Mouse (Mus musculus) forebrain, embryonic 15.5 days (tissue): ENCODE results near the gene Tmem183a. TPM values are rescaled to one million over a fixed set of nuclear protein-coding genes. Genes with fewer than 3 reads are reported as not detected.
A peak's percentile ranks its signal among the peaks of the same experiment; 100 is the strongest.

Experiments
- ATAC-seq: fragments of 200-750 bp; cut with Nextera tagmentation; replicated peaks from 2 replicates; pipeline ENCODE4 v1.8.0; 2017; ENCODE audit warnings: mild to moderate bottlenecking, moderate TSS enrichment, moderate library complexity
- H3K27ac ChIP-seq: fragments of 300-500 bp; sonication (generic); replicated peaks from 2 replicates; pipeline ENCODE4 v1.5.1; 2015; ENCODE audit warnings: mild to moderate bottlenecking, inconsistent platforms
- H3K27me3 ChIP-seq: fragments of 300-500 bp; sonication (generic); 2 replicates; pipeline ENCODE4 v1.6.1; 2015; ENCODE audit warnings: inconsistent platforms
- H3K36me3 ChIP-seq: fragments of 300-500 bp; sonication (generic); 2 replicates; pipeline ENCODE4 v1.6.1; 2015; ENCODE audit warnings: mild to moderate bottlenecking, inconsistent platforms
- H3K4me1 ChIP-seq: fragments of 300-500 bp; sonication (generic); 2 replicates; pipeline ENCODE4 v1.6.1; 2015; ENCODE audit warnings: inconsistent platforms
- H3K4me2 ChIP-seq: fragments of 300-500 bp; sonication (generic); replicated peaks from 2 replicates; pipeline ENCODE4 v1.6.1; 2015; ENCODE audit warnings: mild to moderate bottlenecking, inconsistent platforms
- H3K4me3 ChIP-seq: fragments of 300-500 bp; sonication (generic); 2 replicates; pipeline ENCODE4 v1.5.1; 2015; ENCODE audit warnings: mild to moderate bottlenecking, inconsistent platforms
- H3K9ac ChIP-seq: fragments of 300-500 bp; sonication (generic); replicated peaks from 2 replicates; pipeline ENCODE4 v1.6.1; 2015; ENCODE audit warnings: mild to moderate bottlenecking, inconsistent platforms
- H3K9me3 ChIP-seq: fragments of 300-500 bp; sonication (generic); 2 replicates; pipeline ENCODE4 v1.6.1; 2016; ENCODE audit warnings: inconsistent platforms
- WGBS: fragments of 180-500 bp; shearing (Covaris S2); methylation state at CpG from one replicate; pipeline ENCODE4 v1.1.7; 2015; ENCODE audit warnings: mixed read lengths; 5-methylcytosine and 5-hydroxymethylcytosine counted together
- polyA plus RNA-seq: library from polyadenylated mRNA; unstranded; fragments of >200 nt; fragmentation: Nextera tagmentation; extraction: Ambion mirVana; gene quantifications from 2 replicates; pipeline ENCODE4 v1.2.1, GENCODE M21; 2015

Gene Tmem183a
- polyA plus RNA-seq, 1 experiment from 2014 or later, result 150 TPM

DNA sequence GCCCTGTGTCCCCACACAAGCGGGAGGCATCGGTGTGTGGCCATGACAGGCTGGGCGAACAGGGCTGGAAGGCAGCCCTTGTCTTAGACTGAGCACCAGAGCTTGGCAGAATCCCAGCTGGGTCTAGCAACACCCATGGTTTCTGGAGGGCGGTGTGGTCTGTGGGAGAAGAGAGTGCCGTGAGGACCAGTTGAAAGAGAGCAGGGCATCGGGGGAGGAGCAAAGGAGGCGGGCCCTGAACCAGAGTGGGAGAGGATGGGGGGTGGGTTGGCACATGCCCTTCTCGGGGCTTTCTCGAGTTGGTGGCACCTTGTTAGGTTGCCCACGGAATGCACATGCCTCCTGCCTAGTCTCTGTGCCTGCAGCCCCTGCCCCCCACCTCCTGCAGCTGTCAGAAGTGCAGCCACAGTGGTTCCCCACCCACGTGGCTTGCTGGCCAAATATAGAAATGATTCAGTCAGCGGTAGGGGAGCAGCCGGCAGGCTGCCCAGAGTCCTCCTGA is 29.0 kb downstream of the Tmem183a start, which contains the start of gene Ppfia4:
Gene Ppfia4, minus strand, starts transcription at position 159 of the 502 bp plus-strand sequence.
- WGBS, result 46% methylated on average over 13 of the region's 13 CpGs
- Histone ChIP-seq H3K27ac (no peak within 1 kb of the TSS), H3K4me3 (no peak within 1 kb of the TSS), H3K36me3 (no peaks in the 10 kb centered on the region), H3K9ac (no peak within 1 kb of the TSS), H3K4me2 (no peak within 1 kb of the TSS), H3K9me3 (no peaks in the 10 kb centered on the region), H3K27me3 (no peaks in the 10 kb centered on the region), H3K4me1 (peaks cover 17% of the 10 kb centered on the region)
- peak; percentile 65 for ATAC-seq

GRCm38 (mm10) chr1:134331879-134332635 is 29.7 kb downstream of the Tmem183a start:
- no peak overlapping the region for H3K9ac ChIP-seq
- no peaks in the 10 kb centered on the region for H3K9me3 ChIP-seq
- no peaks in the 10 kb centered on the region for H3K27me3 ChIP-seq
- H3K4me3 ChIP-seq, result no peak overlapping the region
- peak; percentile 33; the same call in 1 of the 2 replicates for ATAC-seq
- H3K27ac ChIP-seq, result no peak overlapping the region
- peaks cover 17% of the 10 kb centered on the region for H3K4me1 ChIP-seq
- H3K36me3 ChIP-seq, result no peaks in the 10 kb centered on the region
- 59% methylated on average over 20 of the region's 20 CpGs for WGBS
- H3K4me2 ChIP-seq, result no peak overlapping the region

- no peak overlapping the region for H3K27ac ChIP-seq
- H3K27me3 ChIP-seq, result no peaks in the 10 kb centered on the region
- 93% methylated on average over 12 of the region's 12 CpGs for WGBS
- no peak overlapping the region for H3K4me2 ChIP-seq
- no peaks in the 10 kb centered on the region for H3K4me1 ChIP-seq
- no peak overlapping the region for H3K4me3 ChIP-seq
- H3K36me3 ChIP-seq, result no peaks in the 10 kb centered on the region
- H3K9me3 ChIP-seq, result no peaks in the 10 kb centered on the region
- no peak overlapping the region for H3K9ac ChIP-seq
- no peak for ATAC-seq
Observed at GRCm38 (mm10) chr1:134326841-134327346, 34.9 kb downstream of the Tmem183a start.

GRCm38 (mm10) chr1:134322591-134322990 is 39.2 kb downstream of the Tmem183a start:
- H3K27me3 ChIP-seq, result no peaks in the 10 kb centered on the region
- peaks cover 16% of the 10 kb centered on the region for H3K4me1 ChIP-seq
- H3K9me3 ChIP-seq, result no peaks in the 10 kb centered on the region
- no peaks in the 10 kb centered on the region for H3K36me3 ChIP-seq
- H3K4me3 ChIP-seq, result no peak overlapping the region
- no peak overlapping the region for H3K4me2 ChIP-seq
- WGBS, result 90% methylated on average over 6 of the region's 6 CpGs
- no peak overlapping the region for H3K27ac ChIP-seq
- no peak overlapping the region for H3K9ac ChIP-seq
- no peak for ATAC-seq

GRCm38 (mm10) chr1:134320691-134321301 is 41.0 kb downstream of the Tmem183a start:
- Histone ChIP-seq H3K4me2 (no peak overlapping the region), H3K36me3 (no peaks in the 10 kb centered on the region), H3K27ac (no peak overlapping the region), H3K27me3 (no peaks in the 10 kb centered on the region), H3K9me3 (no peaks in the 10 kb centered on the region), H3K4me1 (peaks cover 16% of the 10 kb centered on the region), H3K4me3 (no peak overlapping the region), H3K9ac (no peak overlapping the region)
- peak; percentile 20; the same call in 1 of the 2 replicates for ATAC-seq
- WGBS, result 51% methylated on average over 14 of the region's 14 CpGs

DNA sequence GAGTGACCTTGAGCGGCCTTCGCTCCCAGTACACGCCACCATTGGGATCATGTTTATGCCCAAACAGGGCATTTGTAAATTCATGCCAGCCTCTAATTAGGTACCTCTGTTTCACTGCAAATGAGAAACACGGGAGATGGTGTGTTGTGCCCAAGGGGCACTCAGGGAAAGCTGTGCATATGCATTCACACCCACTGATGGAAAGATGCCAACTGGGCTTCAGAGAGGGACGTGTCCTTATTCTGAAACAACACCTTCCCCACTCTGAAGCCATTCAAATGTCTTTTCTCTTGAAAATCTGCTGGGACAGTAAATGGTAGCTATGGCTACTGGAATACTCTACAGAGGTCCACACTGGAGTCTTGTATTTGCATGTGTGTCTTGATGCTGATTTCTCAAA is 43.5 kb downstream of the Tmem183a start:
- Histone ChIP-seq H3K4me1 (peaks cover 16% of the 10 kb centered on the region), H3K4me2 (no peak overlapping the region), H3K9ac (no peak overlapping the region), H3K4me3 (no peak overlapping the region), H3K9me3 (no peaks in the 10 kb centered on the region), H3K27ac (no peak overlapping the region), H3K36me3 (no peaks in the 10 kb centered on the region), H3K27me3 (no peaks in the 10 kb centered on the region)
- 41% methylated on average over 5 of the region's 5 CpGs for WGBS
- ATAC-seq, result no peak

- no peak overlapping the region for H3K4me3 ChIP-seq
- no peaks in the 10 kb centered on the region for H3K27me3 ChIP-seq
- H3K4me2 ChIP-seq, result no peak overlapping the region
- no peak for ATAC-seq
- H3K27ac ChIP-seq, result no peak overlapping the region
- no peaks in the 10 kb centered on the region for H3K36me3 ChIP-seq
- 83% methylated on average over 9 of the region's 9 CpGs for WGBS
- H3K9me3 ChIP-seq, result no peaks in the 10 kb centered on the region
- peaks cover 16% of the 10 kb centered on the region for H3K4me1 ChIP-seq
- no peak overlapping the region for H3K9ac ChIP-seq
Observed at GRCm38 (mm10) chr1:134316361-134316760, 45.4 kb downstream of the Tmem183a start.

GRCm38 (mm10) chr1:134315181-134315580 is 46.6 kb downstream of the Tmem183a start:
- H3K4me3 ChIP-seq, result no peak overlapping the region
- H3K27ac ChIP-seq, result no peak overlapping the region
- WGBS, result 81% methylated on average over 5 of the region's 5 CpGs
- no peak overlapping the region for H3K9ac ChIP-seq
- H3K4me2 ChIP-seq, result no peak overlapping the region
- H3K9me3 ChIP-seq, result no peaks in the 10 kb centered on the region
- no peak for ATAC-seq
- H3K27me3 ChIP-seq, result no peaks in the 10 kb centered on the region
- H3K4me1 ChIP-seq, result peaks cover 10% of the 10 kb centered on the region; the same call in 1 of the 2 replicates
- H3K36me3 ChIP-seq, result no peaks in the 10 kb centered on the region

DNA sequence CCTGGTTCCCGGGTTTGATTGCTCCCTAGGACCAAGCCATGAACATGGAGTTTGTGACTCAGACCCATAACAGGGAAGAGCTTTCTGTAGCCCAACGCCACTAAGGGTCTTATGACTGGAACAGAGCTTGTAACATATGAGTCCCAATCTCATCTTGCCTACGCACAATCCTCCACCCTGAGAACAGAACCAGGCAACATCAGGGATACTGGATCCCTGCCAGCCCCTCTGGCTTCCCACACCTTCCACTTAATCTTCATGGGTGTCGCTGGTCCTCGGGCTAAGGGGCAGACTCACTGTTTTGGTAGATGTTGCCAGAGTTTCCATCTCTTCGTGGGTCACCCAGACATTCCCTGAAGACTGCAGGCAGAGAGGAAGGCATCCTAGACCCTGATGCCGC is 50.0 kb downstream of the Tmem183a start:
- no peaks in the 10 kb centered on the region for H3K9me3 ChIP-seq
- H3K4me2 ChIP-seq, result no peak overlapping the region
- H3K4me3 ChIP-seq, result no peak overlapping the region
- no peak overlapping the region for H3K27ac ChIP-seq
- peaks cover 5% of the 10 kb centered on the region; the same call in 1 of the 2 replicates for H3K4me1 ChIP-seq
- no peaks in the 10 kb centered on the region for H3K27me3 ChIP-seq
- WGBS, result 94% methylated on average over 7 of the region's 7 CpGs
- no peaks in the 10 kb centered on the region for H3K36me3 ChIP-seq
- ATAC-seq, result no peak
- H3K9ac ChIP-seq, result no peak overlapping the region

DNA sequence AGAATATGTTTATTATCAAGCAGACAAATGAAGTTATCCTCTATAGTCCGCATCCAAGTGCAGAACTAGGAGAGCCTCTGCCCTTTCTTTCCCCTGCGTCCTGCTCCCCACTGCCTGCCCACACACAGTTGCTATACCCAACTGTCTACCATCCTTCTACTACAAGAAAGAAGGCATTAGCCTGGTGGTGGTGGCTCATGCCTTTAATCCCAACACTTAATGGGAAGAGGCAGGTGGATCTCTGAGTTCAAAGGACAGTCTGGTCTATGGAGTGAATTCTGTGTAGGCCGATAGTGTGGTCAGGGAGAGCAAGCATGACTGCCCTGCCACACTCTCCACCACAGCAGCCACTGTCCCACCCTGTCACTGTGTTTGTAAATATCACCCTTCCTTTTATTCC is 51.0 kb downstream of the Tmem183a start:
- Histone ChIP-seq H3K4me3 (no peak overlapping the region), H3K27ac (no peak overlapping the region), H3K9me3 (no peaks in the 10 kb centered on the region), H3K27me3 (no peaks in the 10 kb centered on the region), H3K9ac (no peak overlapping the region), H3K4me2 (no peak overlapping the region), H3K4me1 (peaks cover 5% of the 10 kb centered on the region; the same call in 1 of the 2 replicates), H3K36me3 (no peaks in the 10 kb centered on the region)
- 98% methylated on average over 3 of the region's 3 CpGs for WGBS
- no peak for ATAC-seq

DNA sequence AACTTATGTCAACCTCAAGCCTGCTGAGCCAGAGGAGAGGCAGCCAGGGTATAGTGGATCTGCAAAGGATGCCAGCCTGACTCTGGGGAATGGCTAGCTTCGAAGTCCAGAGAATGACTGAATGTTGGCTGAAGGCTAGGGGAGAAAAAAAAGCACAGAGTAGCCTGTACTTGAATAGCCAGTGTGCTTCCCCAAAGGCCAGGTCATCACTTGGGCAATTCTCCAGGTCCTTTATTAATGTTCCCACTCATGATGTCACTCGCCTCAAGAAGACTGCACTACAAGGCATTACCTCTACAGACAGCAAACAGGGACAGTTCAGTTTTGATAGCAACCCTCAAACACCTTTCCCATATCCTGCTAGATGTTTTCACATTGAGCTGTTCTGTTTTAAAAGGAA is 51.5 kb downstream of the Tmem183a start:
- WGBS, result 86% methylated on average over 2 of the region's 2 CpGs
- H3K27ac ChIP-seq, result no peak overlapping the region
- no peaks in the 10 kb centered on the region for H3K27me3 ChIP-seq
- no peak overlapping the region for H3K4me2 ChIP-seq
- no peak for ATAC-seq
- no peak overlapping the region for H3K9ac ChIP-seq
- no peaks in the 10 kb centered on the region for H3K9me3 ChIP-seq
- H3K36me3 ChIP-seq, result no peaks in the 10 kb centered on the region
- peaks cover 5% of the 10 kb centered on the region; the same call in 1 of the 2 replicates for H3K4me1 ChIP-seq
- H3K4me3 ChIP-seq, result no peak overlapping the region

- no peak overlapping the region for H3K9ac ChIP-seq
- no peak for ATAC-seq
- H3K36me3 ChIP-seq, result no peaks in the 10 kb centered on the region
- H3K4me2 ChIP-seq, result no peak overlapping the region
- peaks cover 13% of the 10 kb centered on the region for H3K4me1 ChIP-seq
- H3K4me3 ChIP-seq, result no peak overlapping the region
- no peak overlapping the region for H3K27ac ChIP-seq
- H3K27me3 ChIP-seq, result no peaks in the 10 kb centered on the region
- WGBS, result 41% methylated on average over 10 of the region's 10 CpGs
- no peaks in the 10 kb centered on the region for H3K9me3 ChIP-seq
Observed at GRCm38 (mm10) chr1:134307409-134307808, 54.4 kb downstream of the Tmem183a start.
